Mouse (Mus musculus) hematopoietic stem cell, adult 5-6 weeks (primary cell): Measurements from ENCODE around the gene Nnmt. TPM values are rescaled to one million over a fixed set of nuclear protein-coding genes. Genes with fewer than 3 reads are reported as not detected.
A peak's percentile ranks its signal among the peaks of the same experiment; 100 is the strongest.

Experiments
- ATAC-seq, 2 experiments: fragments of 125-278 bp in 1 of 2; replicated peaks in 1 of 2; 2 replicates each; pipeline ENCODE4 v1.8.0; 2016 to 2017; ENCODE audit warnings: inconsistent platforms in 2 of 2, mild to moderate bottlenecking in 2 of 2, moderate number of reproducible peaks in 2 of 2, low read depth in 1 of 2, moderate TSS enrichment in 1 of 2; ENCODE audit not compliant: low FRiP score in 2 of 2, poor library complexity in 2 of 2, severe bottlenecking in 2 of 2, insufficient read depth in 1 of 2, low TSS enrichment in 1 of 2
- total RNA-seq: library from RNA; stranded (forward); fragments of 172-1452, 232-1000 nt; gene quantifications from 2 replicates; pipeline ENCODE4 v1.2.3, GENCODE M21; 2017

Nnmt gene
- not detected in 2 replicates for total RNA-seq

- no peak for ATAC-seq
Measured at GRCm38 (mm10) chr9:48604939-48605598, at the start of gene Nnmt. Nnmt (minus strand) TSS chr9:48605153.

GRCm38 (mm10) chr9:48654730-48655129, 49.8 kb upstream of the Nnmt start:
- no peak for ATAC-seq

- no peak for ATAC-seq
Measured at GRCm38 (mm10) chr9:48653399-48654070, 48.6 kb upstream of the Nnmt start.

GRCm38 (mm10) chr9:48652026-48652425, 47.1 kb upstream of the Nnmt start:
- no peak for ATAC-seq

GRCm38 (mm10) chr9:48650846-48651245, 45.9 kb upstream of the Nnmt start:
- ATAC-seq: no peak

GRCm38 (mm10) chr9:48649851-48650685, 45.1 kb upstream of the Nnmt start:
- no peak for ATAC-seq

- peak; percentile 14 to 37; a peak in 1 of 4 replicates for ATAC-seq
Measured at GRCm38 (mm10) chr9:48649098-48649766, 44.3 kb upstream of the Nnmt start.

- ATAC-seq: no peak
Measured at GRCm38 (mm10) chr9:48648285-48649097, 43.5 kb upstream of the Nnmt start.

- no peak for ATAC-seq
Measured at GRCm38 (mm10) chr9:48647648-48648284, 42.8 kb upstream of the Nnmt start.

- no peak for ATAC-seq
Measured at GRCm38 (mm10) chr9:48646781-48647647, 42.1 kb upstream of the Nnmt start.

GRCm38 (mm10) chr9:48646251-48646650, 41.3 kb upstream of the Nnmt start:
- peak; percentile 70 to 71 for ATAC-seq

- no peak for ATAC-seq
Measured at GRCm38 (mm10) chr9:48645648-48646126, 40.7 kb upstream of the Nnmt start.

- ATAC-seq: peak; percentile 50; a peak in 2 of 4 replicates
Measured at GRCm38 (mm10) chr9:48644926-48645647, 40.1 kb upstream of the Nnmt start.

- ATAC-seq: no peak
Measured at GRCm38 (mm10) chr9:48644376-48644775, 39.4 kb upstream of the Nnmt start.

- no peak for ATAC-seq
Measured at GRCm38 (mm10) chr9:48641636-48642035, 36.7 kb upstream of the Nnmt start.
